Mouse (Mus musculus) frontal cortex, postnatal 25 days (tissue): ENCODE measurements around the gene Acp4.
"Not testable (repeated sequence)": the region's sequence is repeated elsewhere in the genome, so short reads cannot be mapped to it uniquely, and the experiment has no call there.

ENCODE experiments used
- DNase-seq, 2 experiments: peaks; one replicate each; pipeline ENCODE4 v3.0.0; 2022; ENCODE audit warnings: low spot score in 2 of 2

The Acp4 gene

GRCm38 (mm10) chr7:44257278-44257677 is at the start of gene Acp4:
Gene Acp4 (minus strand): TSS chr7:44257378.
- no peak for DNase-seq

- DNase-seq = no peak
These were observed 49.5 kb upstream of the Acp4 start, which contains the start of gene Clec11a for GRCm38 (mm10) chr7:44306516-44307240. Gene Clec11a (minus strand): TSS chr7:44306902.

GRCm38 (mm10) chr7:44305686-44306085 is 48.5 kb upstream of the Acp4 start:
- DNase-seq = no peak

GRCm38 (mm10) chr7:44304775-44305641 is 47.8 kb upstream of the Acp4 start:
- DNase-seq = peak; percentile 88 to 95

- DNase-seq = no peak
These were observed 47.2 kb upstream of the Acp4 start for GRCm38 (mm10) chr7:44304463-44304774.

- no peak for DNase-seq
These were observed 46.5 kb upstream of the Acp4 start for GRCm38 (mm10) chr7:44303346-44304340.

DNA sequence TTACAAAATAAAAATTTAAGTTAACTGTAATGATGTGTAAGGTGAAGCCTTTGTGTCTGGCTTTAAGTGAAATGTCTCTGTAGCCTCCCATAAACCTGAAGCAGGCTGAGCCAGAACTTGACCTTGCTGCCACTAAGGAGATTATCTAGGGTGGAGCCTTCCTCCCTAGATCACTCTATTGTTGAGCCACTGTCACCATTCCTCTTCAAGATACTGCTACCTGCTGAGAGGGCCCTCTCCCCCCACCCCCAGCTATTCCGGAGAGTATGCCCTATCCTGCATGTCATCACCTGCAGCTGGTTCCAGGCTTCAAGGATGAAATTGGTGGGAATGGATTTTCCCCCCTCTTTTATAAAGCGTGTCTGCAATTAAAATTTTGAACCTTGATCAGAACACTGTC is 40.3 kb upstream of the Acp4 start:
- not testable (repeated sequence) for DNase-seq

DNA sequence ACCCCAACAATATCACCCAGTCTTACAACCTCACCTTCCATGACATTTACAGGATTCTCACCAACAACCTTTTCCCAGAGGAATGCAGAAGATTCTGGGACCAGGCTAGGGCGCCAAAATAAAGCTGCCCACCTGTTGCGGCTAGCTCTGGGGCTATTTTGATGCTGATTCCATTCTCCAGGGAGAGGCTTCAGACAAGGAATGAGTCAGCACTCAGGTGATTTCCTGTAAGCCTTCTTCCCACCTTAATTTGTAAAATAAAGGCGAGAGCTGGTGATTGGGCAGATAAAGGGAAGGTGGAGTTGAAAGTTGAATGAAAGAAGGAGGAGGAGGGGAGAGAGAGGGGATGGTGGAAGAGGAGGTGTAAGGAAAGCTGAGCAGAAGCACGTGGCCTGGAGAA is 34.2 kb upstream of the Acp4 start:
- DNase-seq = no peak

DNA sequence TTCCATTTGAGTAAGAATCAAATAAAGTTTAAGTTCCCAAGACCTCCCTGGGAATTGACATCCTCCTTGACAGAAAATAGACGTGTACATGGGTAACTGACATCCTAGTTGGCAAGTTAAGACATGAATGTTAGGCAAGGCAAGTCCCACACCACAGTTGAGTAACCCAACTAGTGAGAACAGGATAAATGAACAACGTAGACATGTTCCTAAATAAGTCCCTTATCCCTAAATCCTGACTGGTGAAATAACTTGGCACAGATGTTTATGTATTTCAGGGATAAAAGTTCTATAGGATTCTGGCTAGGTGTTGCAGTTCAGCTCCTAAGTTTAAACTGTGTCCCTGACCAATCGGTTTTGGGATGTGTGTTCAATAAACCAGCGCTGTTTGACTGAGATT is 33.8 kb upstream of the Acp4 start:
- no peak for DNase-seq

- DNase-seq = no peak
These were observed 30.6 kb upstream of the Acp4 start for GRCm38 (mm10) chr7:44287760-44288159.

- DNase-seq = no peak
These were observed 24.4 kb upstream of the Acp4 start for GRCm38 (mm10) chr7:44281586-44281985.

DNA sequence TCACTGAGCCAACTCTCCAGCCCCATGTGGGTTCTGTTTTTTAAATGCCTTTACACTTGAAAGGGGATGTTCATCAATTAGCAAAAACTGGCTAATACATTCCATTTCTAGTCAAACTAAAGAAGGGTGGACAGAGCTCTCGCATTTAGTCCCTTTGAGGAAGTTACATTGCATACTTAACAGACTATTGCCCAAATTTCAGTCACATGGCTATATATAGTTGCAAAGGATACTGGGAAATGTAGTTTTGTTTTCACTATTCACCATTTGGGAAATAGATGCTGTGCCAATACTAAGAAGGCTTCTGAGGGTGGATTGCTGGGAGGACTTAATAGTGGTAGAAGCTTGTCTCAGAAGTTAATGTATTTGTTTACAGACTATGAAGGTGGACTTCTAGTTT is 23.8 kb upstream of the Acp4 start:
- DNase-seq = no peak

DNA sequence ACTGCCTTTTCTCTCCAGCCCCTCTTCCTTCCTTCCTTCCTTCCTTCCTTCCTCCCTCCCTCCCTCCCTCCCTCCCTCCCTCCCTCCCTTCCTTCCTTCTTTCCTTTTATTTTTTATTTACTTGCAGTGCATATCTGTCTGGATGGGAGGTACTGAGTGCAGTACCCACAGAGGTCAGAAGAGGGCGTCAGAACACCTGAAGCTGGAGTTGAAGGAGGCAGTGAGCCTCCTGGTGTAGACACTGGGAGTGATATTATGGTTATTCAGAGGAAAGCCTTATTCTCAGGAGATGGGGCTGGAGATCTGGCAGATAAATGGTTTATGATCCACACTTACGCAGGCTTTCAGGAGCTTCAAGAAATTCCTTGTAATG is 20.1 kb upstream of the Acp4 start:
- peak in 1 of 2 experiments; percentile 37 for DNase-seq

- no peak for DNase-seq
These were observed 19.5 kb upstream of the Acp4 start for GRCm38 (mm10) chr7:44276461-44277249.

DNA sequence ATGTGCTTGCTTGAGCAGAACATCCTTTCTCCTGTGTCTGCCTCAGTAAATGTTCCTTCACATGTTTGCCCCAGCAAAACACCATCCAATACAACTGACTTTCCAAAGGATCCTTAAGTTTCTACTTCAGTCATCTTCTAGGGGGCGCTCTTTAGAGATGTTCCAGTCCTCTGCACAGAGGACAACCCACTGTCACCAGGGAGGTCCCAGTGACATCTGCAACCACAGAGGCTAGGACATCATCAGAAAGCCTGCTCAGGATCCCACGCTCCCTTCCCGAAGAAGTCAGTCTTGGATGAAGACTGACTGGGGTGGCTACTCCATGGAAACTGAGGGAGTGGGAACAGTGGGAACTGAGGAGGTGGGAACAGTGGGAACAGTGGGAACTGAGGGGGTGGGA is 18.4 kb upstream of the Acp4 start:
- no peak for DNase-seq

DNA sequence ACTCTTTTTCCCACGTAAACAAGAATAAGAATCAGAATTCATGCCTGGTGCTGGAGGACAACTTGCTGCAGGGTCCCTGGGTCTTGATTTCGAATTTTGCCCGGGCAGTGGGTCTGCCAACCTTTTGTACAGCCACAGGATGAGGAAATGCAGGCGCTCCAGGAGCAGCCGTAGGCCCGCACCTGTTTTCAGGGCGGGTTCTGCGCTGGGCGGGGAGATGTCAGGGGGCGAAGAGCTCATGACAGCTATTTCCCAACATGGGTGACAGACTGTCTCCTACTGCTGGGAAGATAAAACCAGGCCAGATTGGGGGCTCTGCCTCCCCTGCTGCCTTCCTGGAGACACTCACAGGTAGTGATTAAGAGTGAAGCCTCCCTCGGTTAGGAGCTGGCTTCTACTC is 16.9 kb upstream of the Acp4 start:
- no peak for DNase-seq

- no peak for DNase-seq
These were observed 16.3 kb upstream of the Acp4 start for GRCm38 (mm10) chr7:44273446-44273845.

GRCm38 (mm10) chr7:44272546-44272945 is 15.4 kb upstream of the Acp4 start:
- DNase-seq = no peak

DNA sequence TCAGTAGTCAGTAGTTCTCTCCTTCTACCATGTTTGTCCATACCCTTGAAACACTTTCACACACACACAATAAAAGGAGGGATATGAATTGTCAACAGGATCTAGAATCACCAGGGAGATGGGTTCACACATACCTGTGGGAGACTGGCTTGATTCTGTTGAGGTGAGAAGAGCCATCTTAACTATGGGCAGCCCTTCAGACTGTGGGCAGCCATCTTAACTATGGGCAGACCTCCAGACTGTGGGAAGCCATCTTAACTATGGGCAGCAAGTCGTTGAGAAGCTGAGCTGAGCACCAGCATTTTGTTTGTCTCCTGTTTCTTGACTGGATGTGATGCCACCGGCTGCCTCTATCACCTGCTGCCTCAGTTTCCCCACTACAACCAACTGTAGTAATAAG is 14.1 kb upstream of the Acp4 start:
- DNase-seq = no peak

- no peak for DNase-seq
These were observed 12.2 kb upstream of the Acp4 start for GRCm38 (mm10) chr7:44269397-44269796.

DNA sequence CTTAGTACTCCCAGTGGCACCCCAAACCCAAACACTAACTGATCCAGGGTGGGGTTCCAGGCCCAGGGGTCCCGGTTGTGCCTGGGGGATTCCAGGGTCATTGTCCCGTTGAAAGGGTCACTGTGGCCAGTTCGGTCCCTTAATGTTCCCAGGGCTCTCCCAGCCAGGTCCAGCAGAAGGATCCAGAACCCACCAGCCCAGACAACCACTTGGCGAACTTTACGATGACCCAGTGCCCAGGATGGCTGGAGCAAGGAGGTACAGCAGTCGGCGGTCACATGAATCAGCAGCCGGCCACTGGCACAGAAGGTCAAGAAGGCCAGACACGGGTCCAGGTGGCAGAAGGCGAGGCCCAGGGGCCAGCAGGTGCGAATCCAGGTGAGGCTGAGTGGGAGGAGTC is 10.9 kb upstream of the Acp4 start:
- DNase-seq = no peak
